24 mouse cellular contexts compared by ENCODE assay signal in genomic region chr1:29587810-29588209, GRCm38 (mm10).
DNase-seq lines count a peak whose midpoint lies in the region; ATAC-seq and TF ChIP-seq lines count a peak whose summit lies in the region.
"Had no signal": no experiment of that assay in that cellular context is flagged by ENCODE, and none has a peak within 500 bp of the region (broad histone marks: within the 10 kb centered on the region; RNA-seq: fewer than 3 reads in every experiment).

No protein-coding gene starts in this region.

- no peak overlapping the region for H3K4me3 ChIP-seq in forebrain, embryonic 13.5 days
- no peak overlapping the region for H3K4me3 ChIP-seq in forebrain, embryonic 10.5 days
- H3K4me3 ChIP-seq in midbrain, postnatal 0 days (ENCODE audit: low read depth, low read length): no peak overlapping the region
- H3K4me3 ChIP-seq in midbrain, embryonic 16.5 days (ENCODE audit: low read depth, low read length): no peak overlapping the region
- H3K4me3 ChIP-seq in forebrain, postnatal 0 days (ENCODE audit: low read depth, low read length): no peak overlapping the region
- no peak overlapping the region for H3K4me3 ChIP-seq in heart, adult 2 months
- H3K4me3 ChIP-seq: heart, embryonic 10.5 days; hindbrain, embryonic 10.5 days; left cerebral cortex, adult 2 months; megakaryocyte, embryonic 14.5 days had no signal

- H3K9me3 ChIP-seq in forebrain, embryonic 13.5 days (replicated peaks): no peaks in the 10 kb centered on the region
- no peaks in the 10 kb centered on the region for H3K9me3 ChIP-seq in forebrain, embryonic 10.5 days
- H3K9me3 ChIP-seq in midbrain, postnatal 0 days (ENCODE audit: low read length): no peaks in the 10 kb centered on the region
- H3K9me3 ChIP-seq in midbrain, embryonic 16.5 days (replicated peaks; ENCODE audit: control insufficient read depth, low read length, poor library complexity, severe bottlenecking): no peaks in the 10 kb centered on the region
- H3K9me3 ChIP-seq in forebrain, postnatal 0 days (ENCODE audit: low read length): no peaks in the 10 kb centered on the region
- H3K9me3 ChIP-seq: G1E; heart, embryonic 10.5 days; hindbrain, embryonic 10.5 days; megakaryocyte, embryonic 14.5 days had no signal

- no peak for DNase-seq in forebrain, embryonic 10.5 days (ENCODE audit: extremely low spot score, low spot score)
- DNase-seq in midbrain, postnatal 0 days (ENCODE audit: low spot score): peak; percentile 39
- peak; percentile 75 for DNase-seq in forebrain, postnatal 0 days
- peak; percentile 10 to 23 for DNase-seq in layer of hippocampus, postnatal 10 days (ENCODE audit: low spot score in 2 of 2)
- DNase-seq in heart, adult 2 months: no peak
- DNase-seq: adrenal gland, postnatal 10 days; cerebellum, adult 8-10 months; gastrocnemius, postnatal 36 days; kidney, adult 18-20 months; kidney, postnatal 14 days; lung, adult 18-20 months; lung, postnatal 14 days; midbrain, embryonic 14.5 days; retina, postnatal 1 day had no signal

- no peaks in the 10 kb centered on the region for H3K79me2 ChIP-seq in heart, adult 2 months (replicated peaks; ENCODE audit: control insufficient read depth, insufficient read depth, low read length)

- intact Hi-C loops in heart, adult 2 months (cut with DNase I): no loop called here

- no peak overlapping the region for H3K4me2 ChIP-seq in forebrain, embryonic 13.5 days
- H3K4me2 ChIP-seq in midbrain, postnatal 0 days (ENCODE audit: low read depth, low read length, poor library complexity, severe bottlenecking): no peak overlapping the region
- H3K4me2 ChIP-seq in midbrain, embryonic 16.5 days (ENCODE audit: low read length): no peak overlapping the region
- no peak overlapping the region for H3K4me2 ChIP-seq in forebrain, postnatal 0 days (ENCODE audit: low read depth)
- H3K4me2 ChIP-seq: liver, embryonic 11.5 days had no signal

- peak; percentile 77 for ATAC-seq in forebrain, embryonic 13.5 days
- no peak for ATAC-seq in midbrain, postnatal 0 days (ENCODE audit: low FRiP score)
- ATAC-seq in midbrain, embryonic 16.5 days: no peak
- ATAC-seq in forebrain, postnatal 0 days: peak; percentile 61
- ATAC-seq in monocyte, adult 5-6 weeks (replicated peaks; ENCODE audit: insufficient number of reproducible peaks, low FRiP score, low TSS enrichment, poor library complexity, severe bottlenecking): no peak
- ATAC-seq: activated CD4-positive, CD25-positive, alpha-beta regulatory T cell, adult 4 months had no signal

- no peak for TF ChIP-seq POLR2A in heart, adult 2 months (IDR thresholded peaks at IDR 0.05; ENCODE audit: insufficient read depth, low read depth, low read length)

- no peak for TF ChIP-seq CTCF in midbrain, postnatal 0 days (IDR thresholded peaks at IDR 0.05)
- TF ChIP-seq CTCF in forebrain, postnatal 0 days (IDR thresholded peaks at IDR 0.05; ENCODE audit: low read depth): no peak
- TF ChIP-seq CTCF in heart, adult 2 months (IDR thresholded peaks at IDR 0.05): no peak

- no peak for TF ChIP-seq EP300 in heart, adult 2 months (IDR thresholded peaks at IDR 0.05; ENCODE audit: insufficient read depth, low read depth, low read length)

- no peaks in the 10 kb centered on the region for H3K36me3 ChIP-seq in forebrain, embryonic 13.5 days (ENCODE audit: poor library complexity, severe bottlenecking)
- H3K36me3 ChIP-seq in forebrain, embryonic 10.5 days (replicated peaks): no peaks in the 10 kb centered on the region
- H3K36me3 ChIP-seq in midbrain, postnatal 0 days (ENCODE audit: insufficient read depth, low read length): no peaks in the 10 kb centered on the region
- H3K36me3 ChIP-seq in midbrain, embryonic 16.5 days (ENCODE audit: control insufficient read depth, insufficient read depth, low read length): no peaks in the 10 kb centered on the region
- no peaks in the 10 kb centered on the region for H3K36me3 ChIP-seq in forebrain, postnatal 0 days (ENCODE audit: insufficient read depth)
- no peaks in the 10 kb centered on the region for H3K36me3 ChIP-seq in heart, adult 2 months (ENCODE audit: control insufficient read depth, insufficient read depth, low read length)
- H3K36me3 ChIP-seq: G1E; heart, embryonic 10.5 days; hindbrain, embryonic 10.5 days had no signal

- H3K27me3 ChIP-seq in forebrain, embryonic 13.5 days: no peaks in the 10 kb centered on the region
- no peaks in the 10 kb centered on the region for H3K27me3 ChIP-seq in forebrain, embryonic 10.5 days (ENCODE audit: poor library complexity, severe bottlenecking)
- H3K27me3 ChIP-seq in midbrain, postnatal 0 days (ENCODE audit: insufficient read depth, low read length): no peaks in the 10 kb centered on the region
- no peaks in the 10 kb centered on the region for H3K27me3 ChIP-seq in midbrain, embryonic 16.5 days (ENCODE audit: control insufficient read depth, insufficient read depth, low read depth, low read length)
- no peaks in the 10 kb centered on the region for H3K27me3 ChIP-seq in forebrain, postnatal 0 days (ENCODE audit: insufficient read depth, low read length)
- H3K27me3 ChIP-seq in heart, adult 2 months (ENCODE audit: control insufficient read depth, insufficient read depth, low read length): no peaks in the 10 kb centered on the region
- H3K27me3 ChIP-seq: megakaryocyte, embryonic 14.5 days had no signal

- H3K4me1 ChIP-seq in forebrain, embryonic 13.5 days: no peaks in the 10 kb centered on the region
- no peaks in the 10 kb centered on the region for H3K4me1 ChIP-seq in forebrain, embryonic 10.5 days
- H3K4me1 ChIP-seq in midbrain, postnatal 0 days (ENCODE audit: insufficient read depth, low read length): no peaks in the 10 kb centered on the region
- H3K4me1 ChIP-seq in midbrain, embryonic 16.5 days (ENCODE audit: control insufficient read depth, insufficient read depth, low read length): no peaks in the 10 kb centered on the region
- H3K4me1 ChIP-seq in forebrain, postnatal 0 days (ENCODE audit: insufficient read depth): no peaks in the 10 kb centered on the region
- no peaks in the 10 kb centered on the region for H3K4me1 ChIP-seq in heart, adult 2 months (ENCODE audit: control insufficient read depth, insufficient read depth, low read length)
- H3K4me1 ChIP-seq: heart, embryonic 10.5 days; hindbrain, embryonic 10.5 days; megakaryocyte, embryonic 14.5 days had no signal

- no peak overlapping the region for H3K9ac ChIP-seq in forebrain, embryonic 13.5 days
- H3K9ac ChIP-seq in midbrain, postnatal 0 days (replicated peaks; ENCODE audit: low read length, poor library complexity, severe bottlenecking): no peak overlapping the region
- no peak overlapping the region for H3K9ac ChIP-seq in midbrain, embryonic 16.5 days (ENCODE audit: low read depth, low read length)
- no peak overlapping the region for H3K9ac ChIP-seq in forebrain, postnatal 0 days
- no peak overlapping the region for H3K9ac ChIP-seq in heart, adult 2 months (ENCODE audit: low read depth, low read length)

- no peak overlapping the region for H3K27ac ChIP-seq in forebrain, embryonic 13.5 days
- no peak overlapping the region for H3K27ac ChIP-seq in forebrain, embryonic 10.5 days
- H3K27ac ChIP-seq in midbrain, postnatal 0 days (ENCODE audit: low read depth, low read length): no peak overlapping the region
- no peak overlapping the region for H3K27ac ChIP-seq in midbrain, embryonic 16.5 days (ENCODE audit: low read length)
- no peak overlapping the region for H3K27ac ChIP-seq in forebrain, postnatal 0 days (ENCODE audit: low read depth, low read length)
- no peak overlapping the region for H3K27ac ChIP-seq in heart, adult 2 months
- H3K27ac ChIP-seq: heart, embryonic 10.5 days; hindbrain, embryonic 10.5 days; left cerebral cortex, adult 2 months had no signal

- 68% methylated on average over 3 of the region's 3 CpGs for WGBS in forebrain, embryonic 13.5 days
- WGBS in forebrain, embryonic 10.5 days: 92% methylated on average over 3 of the region's 3 CpGs
- WGBS in midbrain, postnatal 0 days: 63% methylated on average over 3 of the region's 3 CpGs
- WGBS in midbrain, embryonic 16.5 days: 74% methylated on average over 3 of the region's 3 CpGs
- WGBS in forebrain, postnatal 0 days: 35% methylated on average over 3 of the region's 3 CpGs
- WGBS in heart, adult 2 months: 77% methylated on average over 3 of the region's 3 CpGs

Comparison
In these comparisons a context has a peak if more than half of its experiments do, and no peak if none do; other contexts are left out.
1. DNase-seq: peak in midbrain, postnatal 0 days (single experiment), forebrain, postnatal 0 days (single experiment) and layer of hippocampus, postnatal 10 days (2 of 2); none in forebrain, embryonic 10.5 days (single experiment) and heart, adult 2 months (0 of 2).
2. ATAC-seq: peak in forebrain, embryonic 13.5 days (single experiment) and forebrain, postnatal 0 days (single experiment); none in midbrain, postnatal 0 days (single experiment), midbrain, embryonic 16.5 days (single experiment) and monocyte, adult 5-6 weeks (single experiment).